Mouse (Mus musculus) adrenal gland, postnatal 36 days (tissue): ENCODE measurements around the gene Smagp. TPM values are rescaled to one million over a fixed set of nuclear protein-coding genes. Genes with fewer than 3 reads are reported as not detected.

Experiments used
- DNase-seq, 2 experiments: peaks; one replicate each; pipeline ENCODE4 v3.0.0; 2021; ENCODE audit warnings: mixed read lengths in 1 of 2
- long read RNA-seq, 2 experiments: library from polyadenylated mRNA; stranded (forward); transcript quantifications; one replicate each; pipeline ENCODE4 v2.0.0; 2021; ENCODE audit warnings: borderline sequencing depth in 2 of 2
- total RNA-seq, 2 experiments: library from RNA; stranded (reverse); gene quantifications; 2 replicates each; pipeline ENCODE4 v1.2.3; 2021

The Smagp gene
- total RNA-seq = 10 to 100 TPM; 37.5 to 49.6 TPM
- long read RNA-seq, experiment 1, transcript Smagp-202 (4 exons, 920 nt) = major isoform, 25 of 42 reads
- long read RNA-seq, experiment 1, transcript Smagp-201 (4 exons, 1,135 nt) = minor isoform, 12 of 42 reads
- long read RNA-seq, experiment 1, partial matches to known transcripts = 1 of 42 reads
- long read RNA-seq, experiment 1, other reads (novel, unspliced or antisense) = 2 of 42 reads
- long read RNA-seq, experiment 2, transcript Smagp-201 (4 exons, 1,135 nt) = minor isoform, 8 of 25 reads
- long read RNA-seq, experiment 2, transcript Smagp-202 (4 exons, 920 nt) = major isoform, 15 of 25 reads
- long read RNA-seq, experiment 2, partial matches to known transcripts = 0 of 25 reads
- long read RNA-seq, experiment 2, other reads (novel, unspliced or antisense) = 2 of 25 reads

GRCm38 (mm10) chr15:100636700-100637501, at the start of gene Smagp:
Smagp (minus strand) TSS chr15:100636940.
- peak; percentile 72 to 81 for DNase-seq

GRCm38 (mm10) chr15:100686434-100686833, 49.7 kb upstream of the Smagp start:
- DNase-seq = peak in 1 of 2 experiments; percentile 26

- no peak for DNase-seq
Measured at GRCm38 (mm10) chr15:100685849-100686248, 49.1 kb upstream of the Smagp start.

GRCm38 (mm10) chr15:100685255-100685654, 48.5 kb upstream of the Smagp start:
- DNase-seq = peak; percentile 37 to 38

GRCm38 (mm10) chr15:100684450-100684849, 47.7 kb upstream of the Smagp start:
- no peak for DNase-seq

GRCm38 (mm10) chr15:100683041-100683440, 46.3 kb upstream of the Smagp start:
- peak; percentile 78 to 84 for DNase-seq

- DNase-seq = no peak
Measured at GRCm38 (mm10) chr15:100681770-100682169, 45.0 kb upstream of the Smagp start.

- DNase-seq = no peak
Measured at GRCm38 (mm10) chr15:100680381-100680780, 43.6 kb upstream of the Smagp start.

GRCm38 (mm10) chr15:100679005-100679404, 42.3 kb upstream of the Smagp start:
- no peak for DNase-seq

GRCm38 (mm10) chr15:100678581-100678980, 41.8 kb upstream of the Smagp start:
- DNase-seq = no peak

- no peak for DNase-seq
Measured at GRCm38 (mm10) chr15:100677675-100678074, 40.9 kb upstream of the Smagp start.

- DNase-seq = no peak
Measured at GRCm38 (mm10) chr15:100676521-100676920, 39.8 kb upstream of the Smagp start.

- no peak for DNase-seq
Measured at GRCm38 (mm10) chr15:100675486-100675885, 38.7 kb upstream of the Smagp start.

- no peak for DNase-seq
Measured at GRCm38 (mm10) chr15:100674566-100674965, 37.8 kb upstream of the Smagp start.

- no peak for DNase-seq
Measured at GRCm38 (mm10) chr15:100673585-100674391, 37.0 kb upstream of the Smagp start.

- DNase-seq = peak in 1 of 2 experiments; percentile 51
Measured at GRCm38 (mm10) chr15:100670833-100671232, 34.1 kb upstream of the Smagp start.

GRCm38 (mm10) chr15:100670004-100670403, 33.3 kb upstream of the Smagp start:
- DNase-seq = no peak

- peak; percentile 28 to 53 for DNase-seq
Measured at GRCm38 (mm10) chr15:100669337-100669736, 32.6 kb upstream of the Smagp start, which contains the start of gene Bin2. Bin2 (minus strand) TSS chr15:100669553.

GRCm38 (mm10) chr15:100667871-100668545, 31.3 kb upstream of the Smagp start:
- DNase-seq = no peak

- DNase-seq = no peak
Measured at GRCm38 (mm10) chr15:100667420-100667819, 30.7 kb upstream of the Smagp start.

GRCm38 (mm10) chr15:100666851-100667250, 30.1 kb upstream of the Smagp start:
- no peak for DNase-seq
